Mouse (Mus musculus) liver, adult 2 months (tissue): Measurements from ENCODE around the gene 9930104L06Rik. TPM values are rescaled to one million over a fixed set of nuclear protein-coding genes. Genes with fewer than 3 reads are reported as not detected.

Experiments used
- DNase-seq: peaks from one replicate; pipeline ENCODE4 v3.0.0-alpha.2; 2011; ENCODE audit warnings: low read depth, low spot score; ENCODE audit errors: extremely low read depth
- H3K27ac ChIP-seq: fragments of 200-500 bp; replicated peaks from 2 replicates; pipeline ENCODE4 v1.5.1; 2012; ENCODE audit warnings: low read depth, mild to moderate bottlenecking, control low read depth, inconsistent platforms, low read length; ENCODE audit not compliant: insufficient read depth
- H3K27me3 ChIP-seq: fragments of 200-500 bp; 2 replicates; pipeline ENCODE4 v1.6.1; 2012; ENCODE audit warnings: mild to moderate bottlenecking, moderate library complexity, low read length, inconsistent platforms; ENCODE audit not compliant: control insufficient read depth, insufficient read depth
- H3K36me3 ChIP-seq: fragments of 200-500 bp; 2 replicates; pipeline ENCODE4 v1.6.1; 2012; ENCODE audit warnings: low read length, inconsistent platforms; ENCODE audit not compliant: control insufficient read depth, insufficient read depth
- H3K4me1 ChIP-seq: fragments of 200-500 bp; 2 replicates; pipeline ENCODE4 v1.6.1; 2011; ENCODE audit warnings: low read length; ENCODE audit not compliant: control insufficient read depth, insufficient read depth
- H3K4me3 ChIP-seq: fragments of 200-500 bp; 2 replicates; pipeline ENCODE4 v1.5.1; 2011; ENCODE audit warnings: low read depth, mild to moderate bottlenecking, control low read depth, low read length, moderate library complexity; ENCODE audit not compliant: insufficient read depth
- H3K79me2 ChIP-seq: fragments of 200-500 bp; 2 replicates; pipeline ENCODE4 v1.6.1; 2012; ENCODE audit warnings: inconsistent platforms, mild to moderate bottlenecking, low read length, moderate library complexity; ENCODE audit not compliant: control insufficient read depth, insufficient read depth
- H3K9ac ChIP-seq: fragments of 200-500 bp; 2 replicates; pipeline ENCODE4 v1.6.1; 2012; ENCODE audit warnings: low read depth, mild to moderate bottlenecking, control low read depth, inconsistent platforms, low read length
- CTCF ChIP-seq: fragments of 200-500 bp; IDR thresholded peaks from 2 replicates; pipeline ENCODE4 v1.5.1; 2011; ENCODE audit warnings: low read depth, low read length, control low read depth
- POLR2A ChIP-seq: fragments of 200-500 bp; IDR thresholded peaks from 2 replicates; pipeline ENCODE4 v1.6.1; 2011; ENCODE audit warnings: low read length, control low read depth; ENCODE audit not compliant: insufficient read depth; ENCODE audit errors: extremely low read depth
- WGBS: fragments of 180-500 bp; shearing (Covaris S2); methylation state at CpG from one replicate; pipeline ENCODE4 v1.1.7; 2018; 5-methylcytosine and 5-hydroxymethylcytosine counted together
- polyA plus RNA-seq: library from polyadenylated mRNA; depleted of rRNA; stranded (reverse); fragments of >200 nt; gene quantifications from 2 replicates; pipeline ENCODE4 v1.2.3, GENCODE M21; 2012
- total RNA-seq: library from RNA; depleted of rRNA; stranded (reverse); fragments of >200 nt; gene quantifications from 2 replicates; pipeline ENCODE4 v1.2.3, GENCODE M21; 2014

9930104L06Rik gene
- total and polyA plus RNA-seq, 2 experiments, result 4.1 to 9.2 TPM

- H3K79me2 ChIP-seq, result no peaks in the 10 kb centered on the region
- H3K4me1 ChIP-seq, result no peaks in the 10 kb centered on the region
- H3K27ac ChIP-seq, result no peak overlapping the region
- H3K36me3 ChIP-seq, result no peaks in the 10 kb centered on the region
- no peak overlapping the region for H3K9ac ChIP-seq
- WGBS, result 10% methylated on average over 18 of the region's 18 CpGs
- H3K4me3 ChIP-seq, result no peak overlapping the region
- no peak for TF ChIP-seq POLR2A
- TF ChIP-seq CTCF, result no peak
- DNase-seq, result no peak
- H3K27me3 ChIP-seq, result peaks cover 19% of the 10 kb centered on the region
These were observed 48.2 kb downstream of the 9930104L06Rik start for GRCm38 (mm10) chr4:124984871-124985670.

DNA sequence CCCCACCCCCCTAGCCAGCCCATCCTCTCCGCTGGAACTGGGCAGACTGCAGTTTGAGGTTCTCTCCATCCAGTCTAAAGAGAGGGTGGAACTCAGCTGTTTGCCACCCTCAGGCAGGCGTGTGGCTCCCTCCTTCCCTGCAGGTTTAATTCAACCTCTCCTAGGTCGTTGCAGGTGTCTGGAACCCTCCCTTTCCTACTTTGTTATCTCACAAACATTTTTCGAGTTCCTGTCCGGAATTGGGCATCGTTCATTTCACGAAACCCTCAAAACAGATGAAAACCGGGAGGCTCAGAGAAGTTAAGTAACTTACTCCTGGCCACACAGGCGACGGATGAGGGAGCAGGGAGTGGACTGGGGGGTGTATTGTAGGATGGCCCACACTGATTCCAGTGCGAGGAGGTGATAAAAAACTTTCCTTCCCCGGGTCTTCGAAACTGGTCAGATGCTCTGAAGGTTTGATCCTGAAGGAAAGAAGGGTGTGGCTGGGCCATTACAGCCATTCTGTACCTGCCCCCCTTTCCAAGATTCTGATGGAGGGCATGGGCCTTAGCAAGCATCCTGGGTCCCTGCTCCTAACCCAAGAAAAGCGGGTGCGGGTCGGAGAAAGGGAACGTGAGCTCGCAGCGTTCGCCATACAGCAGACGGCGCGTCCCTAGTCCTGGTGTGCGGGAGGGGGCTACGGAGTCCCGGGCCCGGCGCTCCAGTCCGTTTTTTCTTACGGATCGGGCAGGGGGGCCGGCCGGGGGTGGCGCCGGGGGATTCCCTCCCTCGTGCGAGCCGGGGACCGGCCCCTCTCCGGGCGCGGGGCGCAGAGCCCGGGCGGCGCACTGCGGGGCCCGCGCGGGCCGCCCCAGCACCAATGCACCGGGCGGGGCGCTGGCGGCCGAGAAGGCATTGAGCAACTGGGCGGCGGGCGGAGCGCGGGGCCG is 49.1 kb downstream of the 9930104L06Rik start, which contains the start of gene Rspo1:
Gene Rspo1 (plus strand): TSS at position 760 of the 932 bp plus-strand sequence.
- Histone ChIP-seq H3K9ac (no peak within 1 kb of the TSS), H3K79me2 (no peaks in the 10 kb centered on the region), H3K4me1 (no peaks in the 10 kb centered on the region), H3K27ac (no peak within 1 kb of the TSS), H3K27me3 (peaks cover 20% of the 10 kb centered on the region), H3K4me3 (peak within 1 kb of the TSS; percentile 4; the same call in 1 of the 2 replicates), H3K36me3 (no peaks in the 10 kb centered on the region)
- no peak for DNase-seq
- 2% methylated on average over 61 of the region's 62 CpGs for WGBS
- TF ChIP-seq POLR2A (no peak), CTCF (no peak)

DNA sequence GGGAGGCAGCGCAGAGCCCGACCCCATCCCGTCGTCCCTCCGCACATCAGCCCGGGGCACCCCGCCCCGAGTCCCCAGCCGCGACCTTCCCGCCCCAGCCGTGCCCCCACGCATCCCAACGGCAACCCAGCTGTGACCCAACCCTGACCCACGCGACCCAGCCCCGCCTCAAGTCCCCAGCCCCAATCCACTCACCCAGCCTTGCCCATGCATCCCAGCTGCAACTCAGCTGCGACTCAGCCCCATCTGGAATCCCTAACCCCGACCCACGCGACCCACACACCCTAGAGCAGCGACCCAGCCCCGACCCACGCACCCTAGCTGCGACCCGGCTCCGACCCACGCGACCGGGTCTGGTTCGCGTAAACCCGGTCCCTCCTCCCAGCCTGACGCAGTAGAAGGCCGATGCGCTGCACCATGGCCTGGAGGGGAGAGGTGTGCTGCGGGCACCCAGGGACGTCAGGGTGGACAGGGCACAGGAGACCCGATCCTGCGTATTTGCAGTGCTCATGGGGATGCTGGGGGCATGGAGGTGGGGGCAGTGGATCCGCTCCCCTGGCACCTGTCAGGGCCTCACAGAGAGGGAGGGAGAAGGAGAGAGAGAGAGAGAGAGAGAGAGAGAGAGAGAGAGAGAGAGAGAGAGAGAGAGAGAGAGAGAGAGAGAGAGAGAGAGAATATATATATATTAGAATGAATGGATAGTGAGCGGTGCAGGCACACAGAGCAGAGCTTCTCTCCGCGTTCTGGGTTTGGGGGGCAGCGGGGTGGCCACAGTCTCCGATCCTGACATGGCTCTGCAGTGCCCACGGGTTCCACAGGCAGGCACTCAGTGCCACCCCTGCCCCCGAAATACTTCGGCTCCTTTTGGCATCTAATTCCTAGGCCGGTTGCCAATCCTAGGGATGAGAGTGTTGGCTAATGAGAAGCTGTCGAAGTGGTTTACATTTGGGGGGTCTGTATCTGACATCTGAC is 50.2 kb downstream of the 9930104L06Rik start:
- TF ChIP-seq POLR2A (no peak), CTCF (no peak)
- no peaks in the 10 kb centered on the region for H3K4me1 ChIP-seq
- H3K36me3 ChIP-seq, result no peaks in the 10 kb centered on the region
- H3K27me3 ChIP-seq, result peaks cover 20% of the 10 kb centered on the region
- H3K4me3 ChIP-seq, result peak overlapping the region; percentile 4; the same call in 1 of the 2 replicates
- H3K79me2 ChIP-seq, result no peaks in the 10 kb centered on the region
- no peak for DNase-seq
- no peak overlapping the region for H3K9ac ChIP-seq
- 8% methylated on average over 51 of the region's 51 CpGs for WGBS
- H3K27ac ChIP-seq, result no peak overlapping the region

DNA sequence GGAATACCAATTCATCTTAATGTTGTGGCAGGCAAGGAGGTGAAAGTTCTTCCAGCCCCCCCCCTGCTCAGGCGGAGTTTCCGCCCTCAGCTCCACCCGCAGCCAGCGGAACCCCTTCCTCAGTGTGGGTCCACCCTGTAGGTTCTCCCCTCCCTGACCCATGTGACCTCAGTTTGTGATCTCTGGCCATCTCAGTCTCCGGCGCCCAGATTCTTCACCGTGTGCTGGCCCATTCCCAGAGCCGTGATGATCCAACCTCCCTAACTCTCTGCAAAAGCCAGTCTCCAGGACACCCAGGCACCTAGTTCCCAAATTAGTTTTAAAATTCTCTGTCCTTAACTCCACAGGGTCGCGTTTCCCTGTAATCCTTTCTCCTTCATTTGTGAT is 50.9 kb downstream of the 9930104L06Rik start:
- TF ChIP-seq CTCF (no peak), POLR2A (no peak)
- H3K9ac ChIP-seq, result no peak overlapping the region
- no peaks in the 10 kb centered on the region for H3K79me2 ChIP-seq
- WGBS, result 12% methylated on average over 10 of the region's 10 CpGs
- no peaks in the 10 kb centered on the region for H3K4me1 ChIP-seq
- DNase-seq, result no peak
- peaks cover 20% of the 10 kb centered on the region for H3K27me3 ChIP-seq
- no peak overlapping the region for H3K4me3 ChIP-seq
- no peaks in the 10 kb centered on the region for H3K36me3 ChIP-seq
- H3K27ac ChIP-seq, result no peak overlapping the region

DNA sequence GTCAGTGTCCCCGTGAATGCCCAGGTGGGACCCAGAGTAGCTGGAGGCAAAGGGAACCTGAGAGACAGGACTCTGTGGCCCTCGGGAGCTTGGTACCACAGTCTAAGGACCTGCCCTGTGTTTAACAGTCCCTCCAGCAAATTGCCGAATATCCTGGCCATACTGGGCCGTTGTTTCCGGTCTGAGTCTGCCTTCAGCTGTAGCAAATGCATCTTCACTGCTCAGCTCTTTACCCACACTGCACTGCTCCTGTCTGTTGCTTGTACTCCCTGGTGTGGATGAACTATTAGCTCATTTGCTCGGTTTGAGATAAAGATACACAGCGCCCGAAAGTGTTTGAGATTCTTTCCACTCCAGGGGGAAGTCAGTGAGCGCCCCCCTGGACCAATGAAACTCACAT is 51.5 kb downstream of the 9930104L06Rik start:
- Histone ChIP-seq H3K4me3 (no peak overlapping the region), H3K27me3 (peaks cover 20% of the 10 kb centered on the region), H3K36me3 (no peaks in the 10 kb centered on the region), H3K27ac (no peak overlapping the region), H3K79me2 (no peaks in the 10 kb centered on the region), H3K9ac (no peak overlapping the region), H3K4me1 (no peaks in the 10 kb centered on the region)
- WGBS, result 18% methylated on average over 9 of the region's 9 CpGs
- DNase-seq, result no peak
- TF ChIP-seq CTCF, result no peak
- TF ChIP-seq POLR2A, result no peak
